Mouse (Mus musculus) cortical plate, adult 2 months (tissue): ENCODE measurements around the gene Adamts12.

Experiments used
- CTCF ChIP-seq: fragments of 200-500 bp; IDR thresholded peaks from 2 replicates; pipeline ENCODE4 v1.5.1; 2011; ENCODE audit warnings: mild to moderate bottlenecking, control low read depth, low read length; ENCODE audit not compliant: insufficient read depth; ENCODE audit errors: extremely low read depth
- POLR2A ChIP-seq: fragments of 200-500 bp; IDR thresholded peaks from 2 replicates; pipeline ENCODE4 v1.6.1; 2011; ENCODE audit warnings: mild to moderate bottlenecking, low read length, control low read depth; ENCODE audit not compliant: insufficient read depth; ENCODE audit errors: extremely low read depth

GRCm38 (mm10) chr15:11041229-11041628 lies 23.4 kb upstream of the Adamts12 start:
- no peak for TF ChIP-seq CTCF
- no peak for TF ChIP-seq POLR2A
